Mouse (Mus musculus): ENCODE data around the gene Cltc. TPM values are rescaled to one million over a fixed set of nuclear protein-coding genes. Genes with fewer than 3 reads are reported as not detected.
"Not testable (repeated sequence)": the region's sequence is repeated elsewhere in the genome, so short reads cannot be mapped to it uniquely, and the experiment has no call there.

Gene Cltc
- total RNA-seq (2021), result 100 to 1,000 TPM; 236 to 280 TPM
- long read RNA-seq, experiment 1, full-length matches to known transcripts, result 3 of 9 reads
- long read RNA-seq, experiment 1, partial matches to known transcripts, result 3 of 9 reads
- long read RNA-seq, experiment 1, other reads (novel, unspliced or antisense), result 3 of 9 reads
- long read RNA-seq, experiment 2, full-length matches to known transcripts, result 15 of 49 reads
- long read RNA-seq, experiment 2, partial matches to known transcripts, result 26 of 49 reads
- long read RNA-seq, experiment 2, other reads (novel, unspliced or antisense), result 8 of 49 reads

DNA sequence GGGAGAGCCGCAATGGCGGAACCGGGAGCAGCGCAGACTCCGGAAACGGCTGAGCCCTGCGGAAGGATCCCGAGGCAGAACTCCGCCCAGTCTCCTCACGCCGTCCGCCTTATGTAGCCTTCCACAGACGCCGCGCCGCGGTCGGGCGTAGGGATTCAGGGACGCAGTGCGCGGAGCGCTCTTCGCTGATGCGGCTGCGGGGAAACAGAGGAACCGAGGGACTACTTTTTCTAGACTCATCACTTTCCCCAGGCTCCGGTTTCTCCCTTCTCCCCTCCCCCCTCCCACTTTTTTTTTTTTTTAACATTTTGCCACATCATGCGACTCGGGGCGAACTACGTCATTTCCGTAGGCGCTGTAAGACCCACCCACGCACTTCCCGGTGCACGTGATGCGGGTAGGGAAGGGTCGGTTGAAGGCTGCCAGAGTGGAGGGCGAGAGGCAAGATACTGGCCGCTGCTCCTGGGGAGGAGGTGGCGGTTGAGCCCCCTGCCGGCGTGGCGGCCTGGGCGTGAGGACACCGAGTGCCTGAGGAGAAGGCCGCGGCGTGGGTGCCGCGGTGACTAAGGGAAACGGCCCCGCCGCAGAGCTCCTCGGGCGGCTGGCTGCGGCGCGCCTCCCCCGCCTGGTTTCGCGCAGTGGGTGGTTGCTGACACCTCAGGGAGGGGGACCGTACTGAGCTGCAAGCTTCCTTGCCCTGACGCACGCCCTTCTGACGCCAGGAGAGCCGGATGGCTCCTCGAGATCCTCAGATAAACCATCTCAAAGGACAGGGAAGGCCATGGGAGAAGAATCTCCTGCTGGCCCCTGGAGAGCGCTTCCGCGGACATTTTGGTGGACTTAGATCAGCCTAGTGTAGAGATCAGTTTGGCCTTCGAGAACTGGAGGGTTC lies at the start of gene Cltc:
Gene Cltc (minus strand): TSS at position 86 of the 892 bp plus-strand sequence.
- peak; percentile 89 to 95 for DNase-seq (ENCODE audit: low spot score in 2 of 2)

DNA sequence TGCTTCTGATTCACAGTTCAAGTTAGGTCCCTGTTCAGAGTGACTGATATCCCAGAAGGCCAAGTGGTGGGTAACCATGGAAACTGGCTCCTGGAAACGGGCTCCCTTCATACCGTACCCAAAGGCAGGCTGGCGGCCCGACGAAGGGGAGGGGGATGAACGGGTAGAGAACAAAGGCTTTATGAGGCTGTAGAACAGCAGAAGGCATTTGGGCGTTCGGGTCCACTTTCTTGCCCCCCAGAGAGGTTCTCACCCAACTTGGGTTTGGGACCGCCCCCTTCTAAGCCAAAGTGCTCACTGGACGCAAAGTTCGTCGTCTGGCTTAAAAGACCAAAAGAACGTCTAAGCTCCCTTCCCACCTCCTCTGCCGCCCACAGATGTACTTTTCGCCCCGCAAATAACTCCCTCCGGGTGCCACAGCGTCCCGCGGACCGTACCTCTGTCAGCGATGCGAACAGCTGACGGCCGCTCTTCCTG lies 49.7 kb upstream of the Cltc start:
- peak; percentile 7 to 36 for DNase-seq (ENCODE audit: low spot score in 2 of 2)

DNA sequence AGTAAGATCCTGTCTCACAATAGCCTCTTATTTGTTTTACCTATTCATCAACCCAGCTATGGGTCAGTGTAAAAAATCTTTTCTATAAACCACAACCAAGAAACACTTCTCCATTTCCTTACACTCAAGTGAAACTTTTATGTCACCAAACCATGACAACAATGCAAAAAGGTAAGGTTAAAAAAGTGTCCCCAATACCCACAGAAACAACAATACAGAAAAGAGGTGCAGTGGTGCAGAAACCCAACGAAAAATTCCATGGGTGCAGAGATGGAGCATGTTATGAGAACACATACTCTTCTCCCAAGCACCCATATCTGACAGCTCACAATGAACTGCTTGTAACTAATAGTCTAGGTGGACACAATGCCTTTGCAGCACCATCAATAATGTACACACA lies 36.8 kb upstream of the Cltc start:
- DNase-seq (ENCODE audit: low spot score in 2 of 2), result no peak

DNA sequence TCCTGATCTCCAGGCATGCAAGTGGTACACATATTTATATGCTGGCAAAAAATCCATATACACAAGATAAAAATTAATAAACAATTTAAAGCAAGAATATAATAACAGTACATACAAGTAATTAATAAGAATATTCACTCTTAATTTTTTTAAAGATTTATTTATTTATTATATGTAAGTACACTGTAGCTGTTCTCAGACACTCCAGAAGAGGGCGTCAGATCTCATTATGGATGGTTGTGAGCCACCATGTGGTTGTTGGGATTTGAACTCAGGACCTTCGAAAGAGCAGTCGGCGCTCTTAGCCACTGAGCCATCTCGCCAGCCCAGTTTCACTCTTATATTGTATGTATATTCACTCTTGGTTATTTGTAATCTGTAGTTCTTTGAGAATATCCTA lies 30.1 kb upstream of the Cltc start:
- not testable (repeated sequence) for DNase-seq (ENCODE audit: low spot score in 2 of 2)

DNA sequence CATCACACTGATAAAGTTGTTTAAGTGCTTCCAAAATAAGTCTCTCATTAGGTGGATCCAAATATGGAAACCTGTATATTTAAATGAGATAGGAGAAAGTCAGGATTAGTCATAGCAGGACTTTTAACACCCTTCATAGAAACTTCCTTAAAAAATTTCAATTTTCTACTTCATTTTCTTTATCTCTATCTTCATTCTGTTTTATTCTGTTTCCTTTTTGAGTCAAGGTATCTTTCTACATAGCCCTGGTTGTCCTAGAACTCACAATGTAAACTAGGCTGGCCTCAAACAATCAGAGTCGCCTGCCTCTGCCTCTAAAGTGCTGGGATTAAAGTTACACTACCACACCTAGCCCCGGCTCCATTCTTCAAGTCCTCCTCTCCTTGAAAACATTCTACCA lies 28.4 kb upstream of the Cltc start:
- DNase-seq (ENCODE audit: low spot score in 2 of 2), result no peak

DNA sequence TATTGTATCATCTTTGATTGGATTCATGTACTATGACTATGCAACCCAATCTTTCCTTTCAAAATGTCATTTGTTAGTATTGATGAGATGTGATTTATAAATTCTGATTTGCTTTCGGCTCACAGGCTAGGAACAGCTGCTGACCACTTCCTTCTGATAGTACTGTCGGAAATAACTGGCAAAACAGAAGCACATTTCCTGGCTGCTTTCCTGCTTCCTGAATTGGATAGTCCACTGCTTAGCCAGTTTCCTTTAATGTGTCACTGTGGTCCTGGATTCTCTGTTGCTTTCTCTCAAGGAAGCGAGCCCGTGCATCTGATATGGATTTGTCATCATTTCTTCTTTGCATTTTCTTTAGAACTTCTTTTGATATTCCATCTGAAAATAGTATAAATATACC lies 12.5 kb upstream of the Cltc start:
- no peak for DNase-seq (ENCODE audit: low spot score in 2 of 2)

DNA sequence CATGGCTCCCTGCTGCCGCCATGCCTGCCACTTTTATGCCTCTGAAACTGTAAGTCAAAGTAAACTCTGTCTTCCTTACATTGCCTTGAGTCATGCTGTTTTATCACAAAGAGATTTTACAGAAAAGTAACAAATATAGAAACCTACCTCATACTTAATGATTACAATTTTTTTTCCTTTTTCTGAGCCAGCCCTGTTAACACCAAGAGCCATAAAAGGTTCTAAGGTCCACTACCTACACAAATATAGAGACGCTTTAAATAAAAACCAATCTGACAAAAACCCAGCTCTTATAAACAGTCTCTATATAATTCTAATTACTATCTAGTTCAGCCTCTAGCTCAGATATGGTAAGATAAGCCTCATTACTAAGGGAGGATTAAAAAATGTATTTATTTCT lies 7.1 kb upstream of the Cltc start:
- no peak for DNase-seq (ENCODE audit: low spot score in 2 of 2)

DNA sequence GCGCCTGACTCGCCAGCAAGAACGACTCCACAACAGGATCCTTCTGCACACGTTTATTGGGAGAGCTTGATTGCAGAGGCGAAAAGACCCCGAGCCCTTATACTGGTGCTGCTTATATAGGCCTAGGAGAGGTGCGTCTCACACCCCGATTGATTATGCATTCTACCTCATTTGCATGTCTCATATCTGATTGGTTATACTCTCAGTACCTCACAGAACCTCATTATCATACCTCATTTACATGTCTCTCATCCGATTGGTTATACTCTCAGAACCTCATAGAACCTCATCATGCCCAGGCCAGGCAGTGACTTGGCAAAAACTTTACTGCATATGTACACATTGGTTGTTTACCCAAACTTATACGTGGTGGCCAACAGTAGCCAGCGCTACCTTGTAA lies 5.8 kb upstream of the Cltc start:
- not testable (repeated sequence) for DNase-seq (ENCODE audit: low spot score in 2 of 2)

DNA sequence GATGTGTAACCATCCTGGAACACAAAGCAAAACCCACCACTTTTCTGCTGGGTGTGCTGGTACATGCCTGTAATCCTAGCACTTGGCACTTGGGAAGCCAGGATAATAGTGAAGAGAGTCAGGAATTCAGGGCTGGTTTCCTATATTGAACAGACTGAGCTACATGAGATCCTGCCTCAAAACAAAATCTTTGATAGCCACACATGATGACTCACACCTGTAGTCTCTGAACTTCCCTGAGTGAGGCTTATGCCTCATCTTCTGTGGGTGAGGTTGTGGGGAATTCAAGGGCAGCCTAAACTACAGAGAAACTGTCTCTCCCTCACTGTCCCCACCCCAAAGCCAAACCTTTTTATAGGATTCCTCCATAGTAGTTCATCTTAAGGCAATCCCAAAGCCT lies 3.0 kb upstream of the Cltc start:
- DNase-seq (ENCODE audit: low spot score in 2 of 2), result no peak

DNA sequence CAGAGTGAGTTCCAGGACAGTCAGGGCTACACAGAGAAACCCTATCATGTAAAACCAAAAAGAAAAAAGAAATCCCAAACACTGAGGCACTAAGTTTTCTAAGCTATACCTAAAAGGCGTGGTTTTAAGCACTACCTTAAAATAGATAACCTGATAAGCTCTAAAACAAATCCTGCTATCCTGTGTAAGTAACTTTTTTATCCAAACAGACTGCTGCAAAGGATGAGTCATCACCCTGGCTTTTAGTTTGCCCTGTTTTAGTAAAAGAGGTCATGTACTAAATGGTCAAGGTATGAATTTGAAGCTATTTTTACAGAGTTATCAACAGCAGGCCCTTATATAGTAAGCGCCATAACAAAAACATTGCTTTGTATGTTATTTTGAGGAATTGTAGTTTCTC lies 2.5 kb upstream of the Cltc start:
- no peak for DNase-seq (ENCODE audit: low spot score in 2 of 2)

DNA sequence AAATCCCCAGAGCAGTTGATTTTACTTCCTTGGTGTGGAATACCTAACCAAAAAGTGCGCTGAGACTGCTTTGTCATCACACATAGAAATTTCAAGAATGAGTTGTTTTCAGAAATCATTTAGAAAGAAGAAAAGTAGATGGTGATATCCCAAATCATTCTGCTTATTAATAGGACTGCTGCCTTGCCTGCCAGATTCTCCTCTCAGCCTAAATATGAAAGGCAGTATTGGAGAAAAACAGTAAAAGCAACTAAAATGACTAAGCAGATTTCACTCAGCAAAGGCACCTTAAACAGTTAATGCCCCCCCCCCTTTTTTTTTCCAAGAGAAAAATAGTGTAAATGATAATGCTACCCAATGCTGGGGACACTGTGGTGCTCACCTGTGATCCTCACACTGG lies 1.9 kb upstream of the Cltc start:
- DNase-seq (ENCODE audit: low spot score in 2 of 2), result no peak

DNA sequence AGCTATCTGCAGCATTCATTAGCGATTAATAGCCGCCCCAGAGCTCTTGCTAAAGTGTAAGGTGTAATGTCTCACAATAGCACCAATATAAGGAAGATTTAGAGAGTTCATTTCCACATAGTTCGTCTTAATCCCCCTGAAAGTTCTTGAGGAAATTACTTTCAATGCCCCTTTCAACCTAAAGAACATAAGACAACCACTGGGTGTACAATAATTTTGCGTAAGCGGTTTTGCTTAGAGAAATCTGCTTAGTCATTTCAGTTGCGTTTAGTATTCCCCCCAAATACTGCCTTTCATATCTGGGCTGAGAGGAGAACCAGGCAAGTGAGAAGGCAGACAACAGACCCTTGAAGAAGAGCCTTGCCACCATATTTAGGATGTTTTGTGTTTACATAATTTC lies 1.2 kb upstream of the Cltc start:
- DNase-seq (ENCODE audit: low spot score in 2 of 2), result no peak

DNA sequence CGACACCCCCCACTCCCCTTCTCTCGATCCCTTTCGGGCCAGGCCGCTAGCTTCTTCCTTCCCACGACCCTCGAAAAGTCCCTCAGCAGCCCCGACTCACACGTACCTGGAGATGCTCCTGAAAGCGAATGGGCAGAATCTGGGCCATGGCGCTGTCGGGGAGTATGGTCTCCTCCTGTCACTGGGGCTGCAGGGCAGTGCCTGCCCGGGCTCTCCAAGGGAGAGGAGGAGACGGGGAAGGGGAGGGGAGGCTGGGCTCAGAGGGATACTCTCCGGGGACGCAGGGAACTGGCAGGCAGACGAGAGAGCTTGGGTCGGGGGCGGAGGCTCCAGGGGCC lies 254 bp downstream of the Cltc start:
- DNase-seq (ENCODE audit: low spot score in 2 of 2), result no peak

DNA sequence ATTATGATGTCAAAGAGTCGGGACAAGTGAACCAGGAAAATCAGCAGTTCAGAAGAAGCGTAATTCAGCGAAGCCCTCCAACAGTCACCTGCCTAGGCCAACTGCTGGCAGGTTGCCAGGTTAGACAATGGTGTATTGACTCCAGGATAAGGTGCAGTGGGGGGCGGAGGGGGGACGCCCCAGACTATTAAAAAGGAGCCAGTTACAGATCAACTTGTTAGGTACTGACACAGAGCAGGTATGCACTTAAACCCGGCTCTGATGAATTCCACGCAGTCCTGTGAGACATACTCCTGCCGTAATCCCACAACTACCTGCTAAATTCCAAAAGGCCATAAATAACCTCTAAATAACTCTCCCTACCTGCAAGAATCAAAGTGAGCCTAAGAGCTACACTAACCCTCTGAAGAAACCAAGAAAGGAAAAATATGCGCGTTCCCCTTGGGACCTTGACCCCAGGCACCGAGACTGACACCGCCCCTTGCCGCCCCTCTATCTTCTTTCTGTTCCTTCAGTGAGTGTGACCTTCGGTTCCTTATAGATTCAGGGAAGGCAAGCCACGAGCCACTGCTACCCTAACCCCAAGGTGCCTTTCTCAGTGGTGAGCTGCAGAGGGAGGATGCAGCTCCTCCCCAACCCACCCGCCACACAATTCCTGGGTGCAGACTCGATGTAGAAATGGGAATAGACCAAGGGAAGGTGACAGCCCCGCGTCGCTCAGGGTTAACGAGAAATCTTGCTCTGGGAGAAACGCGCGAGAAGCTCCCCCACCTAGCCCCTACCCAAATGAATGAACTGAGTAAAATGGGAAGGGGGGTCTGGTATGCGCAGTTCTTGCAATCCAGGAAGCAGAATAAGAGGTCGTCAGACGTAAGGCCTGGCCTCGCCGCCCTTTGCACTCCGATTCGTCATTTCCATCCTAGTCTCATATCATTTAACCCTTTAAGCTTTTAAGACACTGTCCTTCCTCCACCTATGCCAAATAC lies 916 bp downstream of the Cltc start:
- DNase-seq (ENCODE audit: low spot score in 2 of 2), result peak in 1 of 2 experiments; percentile 28

DNA sequence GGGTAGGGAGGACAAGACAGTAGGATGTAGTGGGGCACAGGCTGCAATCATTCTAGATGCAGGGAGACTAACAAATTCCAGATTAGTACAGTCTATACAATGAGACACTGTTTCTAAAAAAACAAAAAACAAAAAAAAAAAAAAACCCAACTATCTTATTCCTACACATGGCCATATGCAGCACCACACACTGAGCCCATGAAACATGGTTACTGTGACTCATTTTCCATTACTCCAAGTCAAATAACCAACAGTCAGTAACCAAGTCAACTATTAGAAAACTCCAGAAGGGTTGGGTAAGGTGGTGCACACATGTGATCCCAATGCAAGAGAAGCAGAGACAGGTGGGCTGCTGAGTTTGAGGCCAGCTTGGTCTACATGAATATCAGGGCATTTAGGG lies 5.0 kb downstream of the Cltc start:
- DNase-seq (ENCODE audit: low spot score in 2 of 2), result no peak

DNA sequence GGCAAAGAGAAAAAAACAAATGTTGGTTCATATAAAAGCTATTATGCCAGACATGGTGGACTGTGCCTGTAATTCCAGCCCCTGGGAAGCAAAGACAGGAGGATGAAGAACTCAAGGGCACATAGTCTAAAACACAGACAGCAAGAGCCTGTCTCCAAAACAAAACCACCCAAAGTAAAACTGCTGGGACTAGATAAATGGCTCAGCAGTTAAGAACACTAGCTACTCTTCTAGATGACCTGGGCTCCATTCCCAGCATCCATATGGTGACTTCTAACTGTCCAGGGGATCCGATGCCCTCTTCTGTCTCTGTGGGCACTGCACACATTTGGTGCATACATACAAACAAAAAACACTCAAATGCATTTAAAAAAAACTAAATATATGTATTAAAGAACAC lies 6.4 kb downstream of the Cltc start:
- no peak for DNase-seq (ENCODE audit: low spot score in 2 of 2)

DNA sequence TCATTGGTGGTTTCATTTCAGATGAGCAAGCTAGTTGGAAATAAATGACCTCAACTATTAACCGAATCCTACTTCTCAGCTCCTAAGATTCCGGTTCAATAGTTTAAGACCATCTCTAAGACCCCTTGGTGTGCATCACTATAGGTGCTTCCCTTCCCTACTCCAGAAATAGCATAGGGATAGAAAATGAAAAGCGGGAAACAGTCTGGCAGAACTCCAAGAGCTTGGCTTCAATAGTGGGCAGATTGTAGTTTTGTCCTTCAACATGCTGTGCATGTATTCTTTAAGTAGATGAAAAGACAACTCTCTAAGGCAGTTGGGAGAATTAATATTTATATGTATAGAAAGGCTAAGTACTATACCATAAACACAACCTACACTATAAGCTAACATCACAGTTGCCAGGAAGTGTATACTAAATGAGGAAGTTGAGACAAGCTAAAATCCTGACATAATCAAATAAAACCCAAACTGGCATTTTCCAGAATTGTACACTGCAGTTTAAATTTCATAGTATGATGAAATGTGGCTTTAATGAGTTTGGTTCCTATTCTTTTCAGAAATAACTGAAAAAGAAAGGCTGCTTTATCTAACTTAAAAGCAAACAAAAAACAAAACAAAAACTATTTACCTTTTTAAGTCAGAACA lies 7.5 kb downstream of the Cltc start:
- no peak for DNase-seq (ENCODE audit: low spot score in 2 of 2)

DNA sequence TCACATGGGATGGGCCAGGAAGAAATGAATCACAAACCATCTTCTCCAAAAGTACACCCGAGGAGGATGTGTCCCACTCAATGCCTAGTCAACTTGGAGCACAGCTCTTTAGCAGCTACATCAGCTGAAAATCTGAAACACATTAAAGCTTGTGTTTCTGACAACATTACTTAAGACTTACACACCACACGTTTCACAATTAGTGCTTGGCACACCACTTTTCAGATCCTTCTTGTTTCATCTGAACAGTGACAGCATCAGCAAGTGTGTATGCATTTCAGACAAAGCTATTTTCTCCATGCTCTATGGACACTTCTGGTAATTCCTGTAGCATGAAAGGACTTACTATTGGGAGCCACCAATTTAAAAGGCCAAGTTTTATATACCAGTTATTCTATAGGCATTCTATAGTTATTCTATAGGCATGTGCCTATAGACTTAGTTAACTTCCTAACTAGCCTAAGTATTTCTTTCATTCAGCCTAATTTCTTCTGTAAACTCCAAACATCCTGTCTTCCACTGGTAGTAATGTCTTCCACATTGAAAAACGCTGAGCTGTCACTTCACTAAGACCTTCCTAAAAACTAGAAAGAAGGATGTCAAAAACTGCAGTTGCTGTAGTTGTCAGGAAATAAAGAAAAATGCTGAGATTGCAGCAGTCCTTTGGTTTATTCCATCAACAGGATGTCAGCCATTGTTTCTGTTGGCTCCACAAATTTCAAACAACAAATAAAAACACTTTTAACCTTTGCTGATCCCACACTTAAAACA lies 11.5 kb downstream of the Cltc start:
- DNase-seq (ENCODE audit: low spot score in 2 of 2), result no peak

DNA sequence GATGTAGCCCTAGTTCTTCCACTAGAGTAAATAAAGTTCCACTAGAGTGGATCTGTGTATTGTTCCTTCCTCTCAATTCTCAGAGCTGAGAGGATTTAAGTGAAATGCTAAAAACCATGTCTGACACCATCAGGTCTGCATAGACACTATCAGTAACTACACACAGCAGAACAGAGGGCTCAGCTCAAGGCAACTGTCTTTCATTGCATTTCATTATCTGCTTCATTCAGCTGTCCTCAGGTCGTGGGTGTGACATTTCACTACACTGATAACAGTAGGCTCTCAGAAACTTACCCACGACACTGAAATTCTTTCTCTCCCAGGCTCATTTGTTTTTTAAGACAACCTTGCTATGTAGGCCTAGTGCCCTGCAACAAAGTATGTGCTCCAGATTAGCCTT lies 14.8 kb downstream of the Cltc start:
- DNase-seq (ENCODE audit: low spot score in 2 of 2), result no peak

DNA sequence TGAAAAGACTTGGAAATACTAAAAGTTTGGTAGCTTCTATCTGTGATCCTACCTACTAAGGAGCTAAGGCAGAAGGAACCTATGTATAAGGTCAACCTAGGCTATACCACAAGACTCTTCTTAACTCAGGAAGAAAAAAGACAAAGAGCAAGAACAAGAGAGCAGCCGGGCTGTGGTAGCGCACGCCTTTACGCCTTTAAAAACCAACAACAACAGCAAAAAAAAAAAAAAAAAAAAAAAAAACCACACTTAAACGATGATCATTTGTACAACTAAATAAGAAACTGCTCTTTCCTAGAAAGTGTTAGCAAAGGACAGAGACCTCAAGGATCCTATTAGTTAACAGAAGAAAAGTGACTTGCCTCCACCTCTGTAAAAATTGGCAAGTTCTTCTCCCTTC lies 15.9 kb downstream of the Cltc start:
- DNase-seq (ENCODE audit: low spot score in 2 of 2), result no peak

Measured in adrenal gland, postnatal 4 days (tissue).